Mouse (Mus musculus): ENCODE results near the gene Stk17b.

GRCm38 (mm10) chr1:53829089-53829488 lies 44.1 kb upstream of the Stk17b start:
- TF ChIP-seq CTCF (IDR thresholded peaks at IDR 0.05; ENCODE audit: low read depth): no peak
- no peak for TF ChIP-seq EP300 (IDR thresholded peaks at IDR 0.05; ENCODE audit: low read depth)
